Mouse (Mus musculus) liver, embryonic 14.5 days (tissue): Measurements from ENCODE around the gene Parvg. TPM values are rescaled to one million over a fixed set of nuclear protein-coding genes. Genes with fewer than 3 reads are reported as not detected.

Experiments
- ATAC-seq: fragments of 200-750 bp; cut with Nextera tagmentation; 2 replicates; pipeline ENCODE4 v1.8.0; 2017; ENCODE audit warnings: moderate number of reproducible peaks, mild to moderate bottlenecking, moderate library complexity; ENCODE audit not compliant: insufficient read depth
- DNase-seq, 3 experiments: peaks; one replicate each; pipeline ENCODE4 v3.0.0-alpha.2; 2012 to 2013; ENCODE audit warnings: low read depth in 3 of 3, low spot score in 3 of 3
- H3K27ac ChIP-seq: fragments of 300-500 bp; sonication (generic); 2 replicates; pipeline ENCODE4 v1.5.1; 2014; ENCODE audit warnings: moderate library complexity, mild to moderate bottlenecking, control low read depth, inconsistent platforms
- H3K27me3 ChIP-seq: fragments of 300-500 bp; sonication (generic); 2 replicates; pipeline ENCODE4 v1.6.1; 2014; ENCODE audit warnings: mild to moderate bottlenecking, low read length, moderate library complexity; ENCODE audit not compliant: control insufficient read depth, insufficient read depth
- H3K36me3 ChIP-seq: fragments of 300-500 bp; sonication (generic); replicated peaks from 2 replicates; pipeline ENCODE4 v1.6.1; 2014; ENCODE audit warnings: low read depth; ENCODE audit not compliant: control insufficient read depth, insufficient read depth
- H3K4me1 ChIP-seq, 2 experiments: fragments of 200-500 bp in 1 of 2; fragments of 300-500 bp in 1 of 2; sonication (generic) in 1 of 2; replicated peaks; 2 replicates each; pipeline ENCODE4 v1.6.1; 2012 to 2014; ENCODE audit warnings: antibody characterized with exemption in 1 of 2, inconsistent platforms in 1 of 2, low read length in 1 of 2; ENCODE audit not compliant: control insufficient read depth in 2 of 2, insufficient read depth in 2 of 2
- H3K4me2 ChIP-seq: fragments of 300-500 bp; sonication (generic); 2 replicates; pipeline ENCODE4 v1.6.1; 2014; ENCODE audit warnings: low read depth, mild to moderate bottlenecking, control low read depth, moderate library complexity
- H3K4me3 ChIP-seq, 2 experiments: fragments of 200-500 bp in 1 of 2; fragments of 300-500 bp in 1 of 2; sonication (generic) in 1 of 2; 2 replicates each; pipeline ENCODE4 v1.5.1; 2012 to 2014; ENCODE audit warnings: low read depth in 2 of 2, low read length in 2 of 2, mild to moderate bottlenecking in 2 of 2, control low read depth in 1 of 2, inconsistent platforms in 1 of 2, moderate library complexity in 1 of 2; ENCODE audit not compliant: insufficient read depth in 1 of 2
- H3K9ac ChIP-seq: fragments of 300-500 bp; sonication (generic); replicated peaks from 2 replicates; pipeline ENCODE4 v1.6.1; 2014; ENCODE audit warnings: mild to moderate bottlenecking, control low read depth, moderate library complexity
- H3K9me3 ChIP-seq: fragments of 300-500 bp; sonication (generic); 2 replicates; pipeline ENCODE4 v1.6.1; 2016; ENCODE audit warnings: low read length, mixed read lengths; ENCODE audit not compliant: control insufficient read depth
- CTCF ChIP-seq: IDR thresholded peaks from 2 replicates; pipeline ENCODE4 v1.5.1; 2016; ENCODE audit warnings: antibody characterized with exemption, low read depth, control low read depth
- EP300 ChIP-seq: IDR thresholded peaks from 2 replicates; pipeline ENCODE4 v1.6.1; 2016; ENCODE audit warnings: antibody characterized with exemption, low read depth
- WGBS: fragments of 180-500 bp; shearing (Covaris S2); extraction: QIAGEN DNeasy Blood & Tissue Kit; methylation state at CpG from one replicate; pipeline ENCODE4 v1.1.7; 2014; ENCODE audit not compliant: insufficient replicate concordance; 5-methylcytosine and 5-hydroxymethylcytosine counted together
- polyA plus RNA-seq, 2 experiments: library from polyadenylated mRNA; depleted of rRNA in 1 of 2; stranded (reverse) in 1 of 2; unstranded in 1 of 2; fragments of >200 nt; fragmentation: Nextera tagmentation in 1 of 2; extraction: Ambion mirVana in 1 of 2; gene quantifications; 2 replicates each; pipeline versions ENCODE4 v1.2.1 to v1.2.3; 2012 to 2014

The Parvg gene
- polyA plus RNA-seq, 2 experiments: 7.6 to 8.3 TPM

GRCm38 (mm10) chr15:84351342-84351741, 27.5 kb downstream of the Parvg start:
- ATAC-seq (no peak), DNase-seq (no peak)
- no peaks in the 10 kb centered on the region for H3K36me3 ChIP-seq
- TF ChIP-seq EP300 (no peak), CTCF (no peak)
- no peaks in the 10 kb centered on the region for H3K27me3 ChIP-seq
- H3K27ac ChIP-seq: no peak overlapping the region
- no peak overlapping the region for H3K4me2 ChIP-seq
- no peak overlapping the region for H3K9ac ChIP-seq
- peaks cover 0 to 10% of the 10 kb centered on the region in 2 experiments; a peak in 2 of 4 replicates for H3K4me1 ChIP-seq
- no peak overlapping the region for H3K4me3 ChIP-seq
- WGBS: 51% methylated on average over 7 of the region's 7 CpGs
- H3K9me3 ChIP-seq: peaks cover 4% of the 10 kb centered on the region

DNA sequence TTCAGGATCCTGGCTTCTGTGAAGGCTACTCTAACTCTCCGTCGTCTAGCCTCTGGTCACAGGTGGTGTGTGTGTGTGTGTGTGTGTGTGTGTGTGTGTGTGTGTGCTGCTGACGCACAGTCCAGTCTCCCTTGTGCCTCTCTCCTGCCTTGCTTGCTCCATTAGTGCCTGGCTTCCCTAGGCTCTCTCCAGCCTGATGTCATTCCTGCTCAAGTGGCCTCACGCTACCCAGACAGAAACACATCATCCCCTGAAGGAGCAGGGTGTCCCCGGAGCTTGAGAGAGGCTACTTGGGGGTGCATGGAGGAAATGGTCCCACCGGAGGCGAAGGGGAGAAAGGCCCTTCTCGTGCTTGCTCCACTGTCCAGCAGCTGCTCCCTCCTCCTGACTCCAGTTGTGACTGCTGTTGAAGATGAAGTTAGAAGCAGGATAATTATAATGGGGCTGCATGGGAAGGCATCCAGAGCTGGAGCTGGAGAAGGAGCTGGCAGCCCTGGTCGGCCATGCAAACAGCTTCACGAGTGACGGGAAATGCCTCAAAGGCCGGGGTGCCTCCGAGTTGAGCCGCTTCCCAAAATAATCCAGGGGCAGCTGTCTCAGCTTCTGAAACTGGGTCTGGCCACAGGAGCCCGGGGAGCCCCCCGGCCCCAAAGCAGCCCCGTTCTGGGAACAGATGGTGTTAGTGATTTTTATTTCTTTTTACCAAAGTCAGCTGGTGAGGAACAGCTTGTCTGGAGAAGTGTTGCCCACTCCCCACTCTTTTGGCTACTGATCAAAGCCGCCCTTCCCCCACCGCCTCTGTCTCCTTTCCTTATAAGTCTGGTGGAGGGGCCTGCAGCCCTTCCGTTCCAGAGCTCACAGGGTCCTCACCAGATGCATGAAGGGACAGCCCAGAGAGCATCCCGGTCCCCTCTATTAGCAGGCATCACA, 28.4 kb downstream of the Parvg start:
- H3K27ac ChIP-seq: no peak overlapping the region
- WGBS: 58% methylated on average over 21 of the region's 21 CpGs
- no peaks in the 10 kb centered on the region for H3K36me3 ChIP-seq
- no peaks in the 10 kb centered on the region for H3K27me3 ChIP-seq
- ATAC-seq: no peak
- DNase-seq: no peak
- TF ChIP-seq EP300 (no peak), CTCF (no peak)
- H3K9me3 ChIP-seq: peaks cover 4% of the 10 kb centered on the region
- no peak overlapping the region for H3K9ac ChIP-seq
- H3K4me1 ChIP-seq: peaks cover 0 to 10% of the 10 kb centered on the region in 2 experiments; a peak in 2 of 4 replicates
- no peak overlapping the region for H3K4me3 ChIP-seq
- no peak overlapping the region for H3K4me2 ChIP-seq

- H3K27ac ChIP-seq: no peak overlapping the region
- no peaks in the 10 kb centered on the region for H3K36me3 ChIP-seq
- ATAC-seq (no peak), DNase-seq (no peak)
- no peaks in the 10 kb centered on the region for H3K9me3 ChIP-seq
- TF ChIP-seq EP300 (no peak), CTCF (no peak)
- no peak overlapping the region for H3K4me3 ChIP-seq
- no peak overlapping the region for H3K9ac ChIP-seq
- H3K4me2 ChIP-seq: no peak overlapping the region
- WGBS: 23% methylated on average over 5 of the region's 5 CpGs
- H3K4me1 ChIP-seq: peaks cover 0 to 7% of the 10 kb centered on the region in 2 experiments; a peak in 2 of 4 replicates
- H3K27me3 ChIP-seq: no peaks in the 10 kb centered on the region
Observed at GRCm38 (mm10) chr15:84355081-84355480, 31.3 kb downstream of the Parvg start.

DNA sequence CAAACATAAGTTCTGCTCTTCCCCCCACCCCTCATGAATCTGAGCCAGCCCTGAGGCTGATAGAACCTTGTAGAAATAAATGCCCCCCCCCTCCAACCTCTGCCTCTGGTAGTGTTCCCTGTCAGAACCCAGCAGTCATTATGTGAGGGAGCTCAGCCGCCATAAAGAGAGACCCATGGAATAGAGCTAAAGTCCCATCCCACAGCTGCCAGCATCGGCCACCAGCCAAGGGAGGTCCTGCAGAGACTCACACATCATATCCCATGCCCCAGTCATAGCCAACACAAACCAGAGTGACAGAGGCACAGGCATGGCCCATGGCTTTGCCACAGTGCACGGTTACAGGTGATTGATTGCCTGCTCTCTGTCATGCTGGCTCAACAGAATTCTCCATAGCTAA, 40.9 kb downstream of the Parvg start:
- no peak for ATAC-seq

DNA sequence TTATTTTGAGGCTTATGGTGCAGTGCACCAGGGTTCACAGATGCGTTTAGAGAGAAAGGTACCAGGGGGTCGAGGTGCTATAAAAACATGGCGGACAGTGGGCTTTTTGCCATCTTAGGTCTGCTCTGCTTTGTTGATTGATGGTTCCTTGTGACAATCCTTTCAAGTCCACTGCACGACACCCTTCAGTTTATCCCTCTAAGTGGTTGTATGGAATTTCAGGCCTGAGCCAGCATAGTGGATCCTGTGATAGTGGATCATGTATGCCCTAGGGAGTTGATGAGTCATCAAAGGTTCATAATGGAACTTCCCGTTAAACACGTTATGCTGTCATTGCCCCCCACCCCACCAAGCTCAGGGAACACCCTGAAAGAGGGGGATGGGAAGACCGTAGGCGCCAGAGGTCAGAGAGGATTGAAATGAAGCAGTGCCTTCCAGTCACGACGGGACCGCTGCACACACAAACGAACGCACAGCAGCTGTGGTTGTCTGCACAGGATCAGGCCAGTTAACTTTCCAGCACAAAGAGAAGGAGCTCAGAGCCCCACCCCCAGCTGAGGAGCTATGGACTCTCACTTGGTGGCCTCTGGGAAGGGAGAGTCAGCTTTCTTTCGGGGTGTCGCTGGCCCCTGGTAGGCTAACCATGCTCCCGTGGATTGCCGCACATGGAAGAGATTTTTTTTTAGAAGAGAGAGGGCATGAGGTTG, 42.0 kb downstream of the Parvg start:
- H3K9ac ChIP-seq: no peak overlapping the region
- no peak overlapping the region for H3K4me2 ChIP-seq
- DNase-seq (no peak), ATAC-seq (no peak)
- H3K4me1 ChIP-seq: no peaks in the 10 kb centered on the region
- H3K27me3 ChIP-seq: no peaks in the 10 kb centered on the region
- TF ChIP-seq EP300: no peak
- TF ChIP-seq CTCF: no peak
- no peak overlapping the region for H3K4me3 ChIP-seq
- no peaks in the 10 kb centered on the region for H3K36me3 ChIP-seq
- H3K27ac ChIP-seq: no peak overlapping the region
- WGBS: 66% methylated on average over 17 of the region's 17 CpGs
- H3K9me3 ChIP-seq: no peaks in the 10 kb centered on the region

More for the DNA sequence above, 40.9 kb downstream of the Parvg start:
- H3K9me3 ChIP-seq: no peaks in the 10 kb centered on the region
- H3K36me3 ChIP-seq: no peaks in the 10 kb centered on the region
- no peak for TF ChIP-seq EP300
- no peak for TF ChIP-seq CTCF
- no peaks in the 10 kb centered on the region for H3K4me1 ChIP-seq
- H3K9ac ChIP-seq: no peak overlapping the region
- H3K27ac ChIP-seq: no peak overlapping the region
- DNase-seq: no peak
- no peak overlapping the region for H3K4me3 ChIP-seq
- H3K27me3 ChIP-seq: no peaks in the 10 kb centered on the region
- WGBS: 53% methylated on average over 3 of the region's 3 CpGs
- H3K4me2 ChIP-seq: no peak overlapping the region
